Mouse (Mus musculus) embryonic facial prominence, embryonic 15.5 days (tissue): Measurements from ENCODE around the gene Ap2a1. TPM values are rescaled to one million over a fixed set of nuclear protein-coding genes. Genes with fewer than 3 reads are reported as not detected.

ENCODE experiments used
- ATAC-seq: fragments of 200-750 bp; cut with Nextera tagmentation; 2 replicates; pipeline ENCODE4 v1.8.0; 2017; ENCODE audit warnings: low read depth, moderate TSS enrichment; ENCODE audit not compliant: insufficient number of reproducible peaks, low FRiP score, low TSS enrichment
- H3K27ac ChIP-seq: fragments of 300-500 bp; sonication (generic); replicated peaks from 2 replicates; pipeline ENCODE4 v1.5.1; 2015; ENCODE audit warnings: mild to moderate bottlenecking, inconsistent platforms
- H3K27me3 ChIP-seq: fragments of 300-500 bp; sonication (generic); 2 replicates; pipeline ENCODE4 v1.6.1; 2015; ENCODE audit warnings: inconsistent platforms
- H3K36me3 ChIP-seq: fragments of 300-500 bp; sonication (generic); 2 replicates; pipeline ENCODE4 v1.6.1; 2015; ENCODE audit warnings: mild to moderate bottlenecking, inconsistent platforms
- H3K4me1 ChIP-seq: fragments of 300-500 bp; sonication (generic); 2 replicates; pipeline ENCODE4 v1.6.1; 2015; ENCODE audit warnings: inconsistent platforms
- H3K4me2 ChIP-seq: fragments of 300-500 bp; sonication (generic); replicated peaks from 2 replicates; pipeline ENCODE4 v1.6.1; 2015; ENCODE audit warnings: mild to moderate bottlenecking, inconsistent platforms
- H3K4me3 ChIP-seq: fragments of 300-500 bp; sonication (generic); replicated peaks from 2 replicates; pipeline ENCODE4 v1.5.1; 2015; ENCODE audit warnings: mild to moderate bottlenecking, inconsistent platforms
- H3K9ac ChIP-seq: fragments of 300-500 bp; sonication (generic); 2 replicates; pipeline ENCODE4 v1.6.1; 2015; ENCODE audit warnings: inconsistent platforms
- H3K9me3 ChIP-seq: fragments of 300-500 bp; sonication (generic); replicated peaks from 2 replicates; pipeline ENCODE4 v1.6.1; 2016; ENCODE audit warnings: inconsistent platforms
- WGBS: fragments of 180-500 bp; shearing (Covaris S2); methylation state at CpG from one replicate; pipeline ENCODE4 v1.1.7; 2015; 5-methylcytosine and 5-hydroxymethylcytosine counted together
- polyA plus RNA-seq: library from polyadenylated mRNA; unstranded; fragments of >200 nt; fragmentation: Nextera tagmentation; extraction: Ambion mirVana; gene quantifications from 2 replicates; pipeline ENCODE4 v1.2.1, GENCODE M21; 2015

The Ap2a1 gene
- polyA plus RNA-seq, 1 experiment from 2014 or later, result 76.2 TPM

DNA sequence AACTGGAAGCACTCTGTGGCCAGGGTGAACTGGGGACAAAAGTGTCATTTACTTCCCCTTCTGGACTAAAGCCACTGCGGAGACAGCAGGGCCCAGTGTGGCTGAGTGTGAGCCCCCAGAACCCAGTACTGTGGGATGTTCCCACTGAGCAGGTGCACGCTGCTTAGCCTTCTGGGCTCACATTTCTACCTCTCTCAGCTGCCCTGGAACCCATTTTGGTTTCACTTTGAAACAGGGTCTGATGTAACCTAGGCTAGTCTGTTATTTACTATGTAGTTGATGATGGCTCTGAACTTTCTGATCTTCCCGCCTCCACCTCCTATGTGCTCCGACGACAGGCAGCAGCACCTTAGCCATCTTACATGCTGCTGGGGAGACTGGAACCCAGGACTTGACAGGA lies 33.5 kb upstream of the Ap2a1 start:
- no peaks in the 10 kb centered on the region for H3K9me3 ChIP-seq
- H3K27ac ChIP-seq, result no peak overlapping the region
- H3K27me3 ChIP-seq, result no peaks in the 10 kb centered on the region
- no peaks in the 10 kb centered on the region for H3K4me1 ChIP-seq
- 91% methylated on average over 5 of the region's 5 CpGs for WGBS
- no peak for ATAC-seq
- H3K9ac ChIP-seq, result no peak overlapping the region
- no peak overlapping the region for H3K4me2 ChIP-seq
- no peak overlapping the region for H3K4me3 ChIP-seq
- H3K36me3 ChIP-seq, result peaks cover 56% of the 10 kb centered on the region

DNA sequence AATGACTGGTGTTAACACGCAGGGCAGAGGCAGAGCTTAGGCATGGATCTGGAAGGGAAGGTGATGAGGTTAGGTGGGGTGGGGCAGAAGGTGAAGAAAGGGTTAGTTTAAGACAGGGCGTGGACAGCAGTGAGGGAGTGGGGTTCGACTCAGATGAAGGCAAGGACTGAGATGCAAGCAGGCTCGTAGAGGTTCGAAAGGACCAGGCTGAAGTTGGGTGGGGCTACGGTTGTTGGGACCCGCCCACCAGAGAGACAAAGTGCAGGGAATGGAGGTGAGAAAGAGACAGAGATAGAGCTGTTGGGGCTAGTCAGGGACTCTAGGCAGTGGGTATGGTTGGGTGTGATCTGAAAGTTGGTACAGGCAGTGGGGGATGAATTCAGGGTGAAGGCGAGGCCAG lies 33.0 kb upstream of the Ap2a1 start:
- Histone ChIP-seq H3K4me2 (no peak overlapping the region), H3K27ac (no peak overlapping the region), H3K4me1 (peaks cover 3% of the 10 kb centered on the region; the same call in 1 of the 2 replicates), H3K9me3 (no peaks in the 10 kb centered on the region), H3K4me3 (no peak overlapping the region), H3K27me3 (no peaks in the 10 kb centered on the region), H3K9ac (no peak overlapping the region), H3K36me3 (peaks cover 56% of the 10 kb centered on the region)
- no peak for ATAC-seq
- WGBS, result 69% methylated on average over 8 of the region's 8 CpGs

DNA sequence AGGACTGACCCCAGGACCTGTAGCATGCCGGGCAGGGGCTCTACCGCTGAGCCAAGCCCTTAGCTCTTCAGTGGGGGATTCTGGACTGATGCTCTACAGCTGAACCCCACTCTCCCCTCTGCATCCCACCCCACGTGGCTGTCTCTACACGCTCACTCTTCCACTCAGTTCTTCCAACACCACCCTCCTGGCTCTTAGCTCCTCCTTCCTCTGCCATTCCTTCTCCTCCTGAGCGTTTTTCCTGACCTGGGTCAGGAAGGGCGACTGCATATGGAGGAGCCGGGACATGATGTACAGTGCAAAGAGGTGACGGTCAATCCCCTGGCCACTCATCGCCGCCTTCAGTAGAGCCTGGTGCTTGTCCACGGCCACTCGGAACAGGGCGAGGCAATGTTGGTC lies 31.2 kb upstream of the Ap2a1 start:
- no peak for ATAC-seq
- Histone ChIP-seq H3K4me2 (no peak overlapping the region), H3K27ac (no peak overlapping the region), H3K4me3 (no peak overlapping the region), H3K4me1 (peaks cover 5% of the 10 kb centered on the region; the same call in 1 of the 2 replicates), H3K27me3 (no peaks in the 10 kb centered on the region), H3K9me3 (no peaks in the 10 kb centered on the region), H3K36me3 (peaks cover 44% of the 10 kb centered on the region), H3K9ac (no peak overlapping the region)
- 90% methylated on average over 13 of the region's 13 CpGs for WGBS

DNA sequence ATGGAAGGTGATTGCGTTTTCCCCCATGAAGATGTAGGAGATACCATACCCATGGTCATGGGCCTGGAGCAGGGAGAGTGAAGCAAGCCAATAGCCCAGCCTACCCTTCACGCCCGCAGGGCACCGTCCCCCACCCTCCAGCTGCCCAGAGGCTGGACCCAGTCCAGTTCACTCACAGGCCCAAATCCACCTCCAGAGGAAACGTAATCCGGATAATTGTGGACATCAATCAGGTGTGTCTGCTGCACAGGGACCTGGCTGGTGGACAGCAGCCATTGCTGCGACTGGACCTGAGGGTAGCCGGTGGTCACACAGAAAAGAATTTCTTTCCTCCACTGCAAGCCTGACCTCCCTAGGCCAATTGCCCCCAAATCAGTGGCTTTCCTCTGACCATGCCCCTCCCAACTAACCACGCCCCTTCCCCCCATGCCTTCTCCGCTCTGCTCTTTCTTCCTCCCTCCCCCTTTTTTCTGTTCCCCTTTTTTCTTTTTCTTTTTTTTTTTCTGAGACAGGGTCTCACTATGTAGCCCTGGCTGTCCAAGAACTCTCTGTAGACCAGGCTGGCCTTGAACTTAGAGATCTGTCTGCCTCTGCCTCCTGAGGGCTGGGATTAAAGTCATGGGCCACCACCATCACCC lies 30.7 kb upstream of the Ap2a1 start:
- no peak overlapping the region for H3K4me2 ChIP-seq
- 84% methylated on average over 10 of the region's 10 CpGs for WGBS
- ATAC-seq, result no peak
- H3K4me3 ChIP-seq, result no peak overlapping the region
- H3K4me1 ChIP-seq, result peaks cover 5% of the 10 kb centered on the region; the same call in 1 of the 2 replicates
- H3K27ac ChIP-seq, result no peak overlapping the region
- H3K36me3 ChIP-seq, result peaks cover 39% of the 10 kb centered on the region
- H3K27me3 ChIP-seq, result no peaks in the 10 kb centered on the region
- H3K9me3 ChIP-seq, result no peaks in the 10 kb centered on the region
- H3K9ac ChIP-seq, result no peak overlapping the region

DNA sequence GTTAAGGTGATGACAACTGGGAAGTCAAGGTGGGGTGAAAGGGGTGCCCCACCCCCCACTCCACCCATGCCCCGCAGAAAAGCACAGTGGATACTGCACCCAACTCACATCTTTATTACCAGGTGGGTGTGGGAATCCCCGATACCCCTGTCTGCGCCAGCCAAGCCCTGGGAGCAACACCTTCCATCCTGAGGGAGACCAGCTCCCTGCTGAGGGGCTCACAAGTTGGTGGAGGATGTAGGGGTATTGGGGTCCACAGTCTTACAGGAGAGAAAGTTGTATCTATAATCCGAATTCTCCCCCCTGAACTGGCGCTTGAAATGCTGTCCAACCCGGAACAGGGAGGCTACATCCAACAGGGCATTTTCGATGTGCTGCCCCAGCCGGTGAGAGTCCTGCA lies 30.0 kb upstream of the Ap2a1 start:
- H3K9me3 ChIP-seq, result no peaks in the 10 kb centered on the region
- H3K27ac ChIP-seq, result no peak overlapping the region
- WGBS, result 88% methylated on average over 8 of the region's 8 CpGs
- no peak overlapping the region for H3K4me3 ChIP-seq
- ATAC-seq, result no peak
- peaks cover 6% of the 10 kb centered on the region for H3K4me1 ChIP-seq
- peaks cover 37% of the 10 kb centered on the region; the same call in 1 of the 2 replicates for H3K36me3 ChIP-seq
- no peak overlapping the region for H3K4me2 ChIP-seq
- no peaks in the 10 kb centered on the region for H3K27me3 ChIP-seq
- no peak overlapping the region for H3K9ac ChIP-seq

DNA sequence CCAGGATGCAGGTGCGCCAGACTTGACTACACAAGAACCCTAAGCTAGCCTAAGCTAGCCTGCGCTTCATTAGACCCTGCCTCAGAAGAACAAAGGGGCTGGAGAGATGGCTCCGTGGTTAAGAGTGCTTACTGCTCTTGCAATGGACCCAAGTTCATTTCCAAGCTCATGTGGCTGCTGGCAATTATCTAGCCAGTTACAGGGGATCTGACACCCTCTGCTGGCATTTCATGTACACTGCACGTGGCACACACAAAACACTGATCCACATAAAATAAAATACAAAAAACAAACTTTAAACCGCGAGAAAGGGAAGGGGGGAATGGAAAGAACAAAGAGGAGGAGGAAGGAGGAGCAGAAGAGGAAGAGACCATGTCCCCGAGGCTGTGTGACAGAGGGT lies 28.9 kb upstream of the Ap2a1 start:
- Histone ChIP-seq H3K9ac (no peak overlapping the region), H3K4me1 (peaks cover 7% of the 10 kb centered on the region), H3K27ac (no peak overlapping the region), H3K4me2 (no peak overlapping the region), H3K36me3 (peaks cover 30% of the 10 kb centered on the region; the same call in 1 of the 2 replicates), H3K4me3 (no peak overlapping the region), H3K27me3 (no peaks in the 10 kb centered on the region), H3K9me3 (no peaks in the 10 kb centered on the region)
- no peak for ATAC-seq
- WGBS, result 49% methylated on average over 7 of the region's 7 CpGs

DNA sequence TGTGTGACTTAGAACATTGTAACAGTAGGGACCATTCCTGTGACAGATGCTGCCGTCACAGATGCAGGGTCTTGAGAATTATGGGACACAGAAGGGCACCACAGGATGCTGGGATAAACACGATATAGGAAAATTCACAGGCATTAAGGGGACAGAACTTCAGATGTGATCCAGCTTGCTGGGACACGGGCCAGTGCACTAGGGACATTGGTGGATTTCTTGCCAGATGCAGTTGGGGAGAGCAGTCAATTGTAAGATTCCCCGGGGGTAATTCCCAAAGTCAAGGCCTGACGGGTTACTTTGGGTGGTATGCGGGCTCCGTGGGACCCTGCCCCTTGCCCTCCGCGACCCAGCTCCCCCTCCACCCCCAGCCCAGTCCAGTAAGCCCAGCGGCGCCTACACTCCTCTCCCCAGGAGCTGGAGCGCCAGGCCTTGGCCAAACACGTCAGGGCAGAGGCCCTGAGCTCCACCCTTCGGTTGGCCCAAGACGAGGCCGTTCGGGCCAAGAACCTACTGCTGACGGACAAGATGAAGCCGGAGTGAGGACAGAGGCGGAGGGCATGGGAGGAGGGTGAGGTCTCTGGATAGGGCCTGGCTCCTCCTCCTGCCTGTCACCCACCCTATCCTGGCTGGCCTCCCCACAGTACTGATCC lies 28.0 kb upstream of the Ap2a1 start:
- Histone ChIP-seq H3K4me2 (no peak overlapping the region), H3K36me3 (peaks cover 22% of the 10 kb centered on the region; the same call in 1 of the 2 replicates), H3K9me3 (no peaks in the 10 kb centered on the region), H3K9ac (no peak overlapping the region), H3K4me3 (no peak overlapping the region), H3K4me1 (peaks cover 16% of the 10 kb centered on the region), H3K27ac (no peak overlapping the region), H3K27me3 (no peaks in the 10 kb centered on the region)
- ATAC-seq, result no peak
- 63% methylated on average over 20 of the region's 20 CpGs for WGBS

DNA sequence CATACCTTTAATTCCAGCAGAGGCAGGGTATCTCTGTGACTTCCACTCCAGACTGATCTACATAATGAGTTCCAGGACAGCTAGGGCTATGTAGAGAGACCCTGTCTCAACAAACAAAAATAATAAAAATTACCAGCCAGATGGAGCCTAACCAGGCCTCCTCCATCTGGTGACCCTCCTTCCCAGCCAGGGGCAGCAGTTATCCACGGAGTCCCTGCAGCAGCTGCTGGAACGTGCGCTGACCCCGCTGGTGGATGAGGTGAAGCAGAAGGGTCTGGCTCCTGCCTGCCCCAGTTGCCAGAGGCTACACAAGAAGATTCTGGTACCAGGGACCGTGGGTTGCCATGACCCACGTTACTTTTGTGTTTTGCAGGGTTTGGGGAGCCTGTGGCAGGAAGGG lies 27.0 kb upstream of the Ap2a1 start:
- H3K4me1 ChIP-seq, result peaks cover 27% of the 10 kb centered on the region
- no peak overlapping the region for H3K27ac ChIP-seq
- no peak overlapping the region for H3K9ac ChIP-seq
- 48% methylated on average over 6 of the region's 6 CpGs for WGBS
- no peak for ATAC-seq
- H3K36me3 ChIP-seq, result peaks cover 12% of the 10 kb centered on the region; the same call in 1 of the 2 replicates
- H3K27me3 ChIP-seq, result peaks cover 6% of the 10 kb centered on the region
- H3K9me3 ChIP-seq, result no peaks in the 10 kb centered on the region
- no peak overlapping the region for H3K4me3 ChIP-seq
- H3K4me2 ChIP-seq, result no peak overlapping the region

DNA sequence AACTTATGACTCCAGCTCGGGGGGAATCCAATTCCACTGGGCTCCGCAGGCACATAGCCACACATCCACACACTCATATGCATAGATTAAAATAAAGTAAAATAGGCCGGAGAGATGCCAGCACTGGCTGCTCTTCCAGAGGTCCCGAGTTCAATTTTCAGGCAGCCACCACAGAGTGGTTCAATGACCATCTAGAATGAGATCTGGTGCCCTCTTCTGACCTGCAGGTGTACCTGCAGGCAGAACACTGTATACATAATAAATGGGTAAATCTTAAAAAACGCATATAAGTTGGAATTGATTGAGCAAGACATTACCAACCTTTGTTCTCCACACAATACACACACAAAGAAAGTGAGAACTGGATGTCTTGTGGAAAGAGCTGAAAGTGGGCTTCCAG lies 26.3 kb upstream of the Ap2a1 start:
- Histone ChIP-seq H3K4me3 (no peak overlapping the region), H3K27me3 (peaks cover 13% of the 10 kb centered on the region), H3K9ac (no peak overlapping the region), H3K36me3 (peaks cover 9% of the 10 kb centered on the region; the same call in 1 of the 2 replicates), H3K27ac (no peak overlapping the region), H3K4me1 (peaks cover 27% of the 10 kb centered on the region), H3K9me3 (no peaks in the 10 kb centered on the region), H3K4me2 (no peak overlapping the region)
- ATAC-seq, result no peak
- 50% methylated on average over 5 of the region's 5 CpGs for WGBS

DNA sequence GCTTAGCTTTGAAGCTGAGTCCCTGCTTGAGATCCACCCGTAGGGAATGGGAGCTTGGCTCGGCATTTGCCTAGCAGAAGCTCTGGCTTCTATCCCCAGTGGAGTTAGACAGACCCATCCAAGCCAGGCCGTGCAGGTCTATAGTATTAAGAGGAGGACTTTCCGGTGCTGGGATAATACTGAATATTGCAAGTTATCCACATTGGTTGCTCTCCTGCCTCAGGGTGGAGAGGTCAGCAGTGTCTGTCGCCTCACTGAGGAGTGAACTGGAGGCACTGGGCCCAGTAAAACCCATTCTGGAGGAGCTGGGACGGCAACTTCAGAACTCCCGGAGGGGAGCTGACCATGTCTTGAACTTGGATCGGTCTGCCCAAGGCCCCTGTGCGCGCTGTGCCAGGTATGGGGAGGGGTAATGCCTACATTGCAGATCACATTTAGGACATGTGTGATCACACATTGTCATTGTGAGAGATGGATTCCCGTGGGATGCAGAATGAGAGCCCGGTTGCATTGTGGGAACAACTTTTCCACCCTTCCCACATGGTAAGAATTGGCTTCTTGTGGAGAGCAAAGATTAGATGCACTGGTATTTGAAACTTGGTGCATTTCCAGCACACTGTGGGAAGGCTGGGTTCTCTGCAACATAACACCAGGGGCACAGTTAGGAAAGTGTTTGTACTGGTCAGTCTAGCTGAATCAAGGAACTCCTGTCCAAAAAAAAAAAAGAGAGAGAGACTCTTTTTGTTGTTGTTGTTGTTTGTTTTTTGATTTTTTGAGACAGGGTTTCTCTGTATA lies 25.0 kb upstream of the Ap2a1 start:
- WGBS, result 76% methylated on average over 12 of the region's 12 CpGs
- no peak overlapping the region for H3K9ac ChIP-seq

DNA sequence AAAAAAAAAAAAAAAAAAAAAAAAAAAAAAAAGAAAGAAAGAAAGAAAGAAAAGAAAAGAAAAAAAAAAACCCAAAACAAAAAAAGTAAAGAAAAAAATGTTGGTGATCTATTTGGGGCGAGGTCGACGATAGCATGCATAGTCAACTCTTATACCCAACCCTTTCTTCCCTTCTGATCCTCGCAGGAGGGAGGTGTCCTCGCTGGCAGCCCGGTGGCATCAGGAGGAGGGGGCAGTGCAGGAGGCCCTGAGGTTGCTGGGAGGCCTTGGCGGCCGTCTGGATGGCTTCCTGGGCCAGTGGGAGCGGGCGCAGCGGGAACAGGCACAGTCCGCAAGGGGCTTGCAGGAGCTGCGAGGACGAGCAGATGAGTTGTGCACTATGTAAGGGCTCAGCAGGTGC lies 24.3 kb upstream of the Ap2a1 start:
- H3K27ac ChIP-seq, result no peak overlapping the region
- no peaks in the 10 kb centered on the region for H3K36me3 ChIP-seq
- WGBS, result 61% methylated on average over 14 of the region's 14 CpGs
- no peak overlapping the region for H3K9ac ChIP-seq
- H3K4me3 ChIP-seq, result no peak overlapping the region
- peaks cover 27% of the 10 kb centered on the region for H3K4me1 ChIP-seq
- peaks cover 26% of the 10 kb centered on the region for H3K27me3 ChIP-seq
- H3K4me2 ChIP-seq, result no peak overlapping the region
- no peak for ATAC-seq
- H3K9me3 ChIP-seq, result no peaks in the 10 kb centered on the region

More for the DNA sequence above, 25.0 kb upstream of the Ap2a1 start:
- no peak overlapping the region for H3K4me3 ChIP-seq
- no peak for ATAC-seq
- peaks cover 27% of the 10 kb centered on the region for H3K4me1 ChIP-seq
- H3K9me3 ChIP-seq, result no peaks in the 10 kb centered on the region
- H3K27me3 ChIP-seq, result peaks cover 26% of the 10 kb centered on the region
- H3K27ac ChIP-seq, result no peak overlapping the region; the same call in 1 of the 2 replicates
- peaks cover 4% of the 10 kb centered on the region; the same call in 1 of the 2 replicates for H3K36me3 ChIP-seq
- H3K4me2 ChIP-seq, result no peak overlapping the region
